Mouse (Mus musculus) ES-Bruce4 (cell line): ENCODE measurements around the gene Rubcn. TPM values are rescaled to one million over a fixed set of nuclear protein-coding genes. Genes with fewer than 3 reads are reported as not detected.
A peak's percentile ranks its signal among the peaks of the same experiment; 100 is the strongest.

Experiments used
- H3K27ac ChIP-seq: 2 replicates; pipeline ENCODE4 v1.5.1; 2012; ENCODE audit warnings: low read length, inconsistent platforms; ENCODE audit not compliant: insufficient read depth
- H3K27me3 ChIP-seq: 2 replicates; pipeline ENCODE4 v1.6.1; 2012; ENCODE audit warnings: mild to moderate bottlenecking, low read length, inconsistent platforms; ENCODE audit not compliant: control insufficient read depth, poor library complexity, insufficient read depth, severe bottlenecking
- H3K36me3 ChIP-seq: 2 replicates; pipeline ENCODE4 v1.6.1; 2012; ENCODE audit warnings: inconsistent platforms, mild to moderate bottlenecking, low read length, moderate library complexity; ENCODE audit not compliant: control insufficient read depth, poor library complexity, insufficient read depth, severe bottlenecking
- H3K4me1 ChIP-seq: one replicate; pipeline ENCODE4 v1.8.1; 2011; ENCODE audit warnings: low read length; ENCODE audit not compliant: control insufficient read depth, insufficient read depth
- H3K4me3 ChIP-seq: 2 replicates; pipeline ENCODE4 v1.5.1; 2011; ENCODE audit warnings: low read depth, mild to moderate bottlenecking, low read length
- H3K9ac ChIP-seq: 2 replicates; pipeline ENCODE4 v1.6.1; 2012; ENCODE audit warnings: low read depth, mild to moderate bottlenecking, inconsistent platforms; ENCODE audit not compliant: poor library complexity, severe bottlenecking
- H3K9me3 ChIP-seq: replicated peaks from 2 replicates; pipeline ENCODE4 v1.6.1; 2012; ENCODE audit warnings: mild to moderate bottlenecking, low read length, inconsistent platforms; ENCODE audit not compliant: control insufficient read depth, poor library complexity, insufficient read depth, severe bottlenecking
- CTCF ChIP-seq: IDR thresholded peaks from one replicate; pipeline ENCODE4 v1.8.1; 2011; ENCODE audit warnings: low read depth, low read length
- EP300 ChIP-seq: IDR thresholded peaks from 2 replicates; pipeline ENCODE4 v1.6.1; 2011; ENCODE audit warnings: low read depth, low read length; ENCODE audit not compliant: insufficient read depth
- POLR2A ChIP-seq: IDR thresholded peaks from one replicate; pipeline ENCODE4 v1.8.1; 2011; ENCODE audit warnings: low read length; ENCODE audit not compliant: insufficient read depth
- polyA plus RNA-seq: library from polyadenylated mRNA; stranded (reverse); fragments of >200 nt; gene quantifications from 2 replicates; pipeline ENCODE4 v1.2.4, GENCODE M21; 2011; ENCODE audit warnings: low read depth; ENCODE audit not compliant: missing spikeins, insufficient read depth, insufficient read length

Rubcn gene
- polyA plus RNA-seq, 1 experiment, result 19.8 TPM

GRCm38 (mm10) chr16:32810321-32810720, 67.2 kb downstream of the Rubcn start, which contains the start of gene Smbd1:
Gene Smbd1, minus strand, starts transcription at chr16:32810477.
- no peaks in the 10 kb centered on the region for H3K27me3 ChIP-seq
- no peak within 1 kb of the TSS for H3K27ac ChIP-seq
- no peak within 1 kb of the TSS for H3K9ac ChIP-seq
- no peak within 1 kb of the TSS for H3K4me3 ChIP-seq
- no peaks in the 10 kb centered on the region for H3K9me3 ChIP-seq
- peaks cover 8% of the 10 kb centered on the region for H3K4me1 ChIP-seq
- H3K36me3 ChIP-seq, result no peaks in the 10 kb centered on the region
- TF ChIP-seq POLR2A (no peak), CTCF (no peak), EP300 (no peak)

- TF ChIP-seq CTCF (no peak), POLR2A (no peak), EP300 (0 out of 2 replicates have a peak, but pooled peaks have one; percentile 16)
- no peak overlapping the region for H3K9ac ChIP-seq
- H3K27ac ChIP-seq, result peak overlapping the region; percentile 2
- H3K36me3 ChIP-seq, result no peaks in the 10 kb centered on the region
- no peak overlapping the region for H3K4me3 ChIP-seq
- H3K9me3 ChIP-seq, result no peaks in the 10 kb centered on the region
- H3K27me3 ChIP-seq, result no peaks in the 10 kb centered on the region
- peaks cover 11% of the 10 kb centered on the region for H3K4me1 ChIP-seq
These were observed 70.0 kb downstream of the Rubcn start for GRCm38 (mm10) chr16:32807408-32808185.

- Histone ChIP-seq H3K36me3 (no peaks in the 10 kb centered on the region), H3K27me3 (no peaks in the 10 kb centered on the region), H3K9ac (no peak overlapping the region), H3K4me1 (peaks cover 13% of the 10 kb centered on the region), H3K9me3 (no peaks in the 10 kb centered on the region; the same call in 1 of the 2 replicates), H3K27ac (no peak overlapping the region), H3K4me3 (no peak overlapping the region)
- TF ChIP-seq CTCF (no peak), EP300 (no peak), POLR2A (no peak)
These were observed 72.4 kb downstream of the Rubcn start for GRCm38 (mm10) chr16:32805151-32805550.

GRCm38 (mm10) chr16:32803901-32804300, 73.7 kb downstream of the Rubcn start:
- Histone ChIP-seq H3K27ac (peak overlapping the region; percentile 75), H3K27me3 (no peaks in the 10 kb centered on the region), H3K9ac (no peak overlapping the region), H3K9me3 (no peaks in the 10 kb centered on the region; the same call in 1 of the 2 replicates), H3K4me1 (peaks cover 13% of the 10 kb centered on the region), H3K4me3 (no peak overlapping the region), H3K36me3 (no peaks in the 10 kb centered on the region)
- no peak for TF ChIP-seq CTCF
- TF ChIP-seq EP300, result 0 out of 2 replicates have a peak, but pooled peaks have one; percentile 9

GRCm38 (mm10) chr16:32803252-32803853, 74.2 kb downstream of the Rubcn start:
- Histone ChIP-seq H3K9me3 (no peaks in the 10 kb centered on the region; the same call in 1 of the 2 replicates), H3K9ac (no peak overlapping the region), H3K36me3 (no peaks in the 10 kb centered on the region), H3K4me1 (peaks cover 12% of the 10 kb centered on the region), H3K4me3 (no peak overlapping the region), H3K27ac (peak overlapping the region; percentile 59), H3K27me3 (no peaks in the 10 kb centered on the region)
- TF ChIP-seq EP300 (no peak), CTCF (no peak), POLR2A (no peak)

- no peaks in the 10 kb centered on the region for H3K36me3 ChIP-seq
- no peaks in the 10 kb centered on the region for H3K27me3 ChIP-seq
- H3K4me1 ChIP-seq, result peaks cover 2% of the 10 kb centered on the region
- no peak within 1 kb of the TSS for H3K9ac ChIP-seq
- no peaks in the 10 kb centered on the region; the same call in 1 of the 2 replicates for H3K9me3 ChIP-seq
- no peak within 1 kb of the TSS for H3K4me3 ChIP-seq
- H3K27ac ChIP-seq, result no peak within 1 kb of the TSS
- no peak for TF ChIP-seq EP300
- TF ChIP-seq CTCF, result no peak
- TF ChIP-seq POLR2A, result no peak
These were observed 80.2 kb downstream of the Rubcn start, which contains the start of gene Muc20 for GRCm38 (mm10) chr16:32797426-32797689. Gene Muc20, minus strand, starts transcription at chr16:32797435.
